Mouse (Mus musculus) spleen, adult 2 months (tissue): ENCODE measurements around the gene Calm2.

Experiments used
- CTCF ChIP-seq: fragments of 200-500 bp; IDR thresholded peaks from 2 replicates; pipeline ENCODE4 v1.5.1; 2011; ENCODE audit warnings: mild to moderate bottlenecking, inconsistent platforms; ENCODE audit not compliant: insufficient read depth, insufficient read length, insufficient replicate concordance; ENCODE audit errors: extremely low read depth
- POLR2A ChIP-seq: fragments of 200-500 bp; IDR thresholded peaks from 2 replicates; pipeline ENCODE4 v1.6.1; 2011; ENCODE audit warnings: low read depth, low read length, inconsistent platforms

DNA sequence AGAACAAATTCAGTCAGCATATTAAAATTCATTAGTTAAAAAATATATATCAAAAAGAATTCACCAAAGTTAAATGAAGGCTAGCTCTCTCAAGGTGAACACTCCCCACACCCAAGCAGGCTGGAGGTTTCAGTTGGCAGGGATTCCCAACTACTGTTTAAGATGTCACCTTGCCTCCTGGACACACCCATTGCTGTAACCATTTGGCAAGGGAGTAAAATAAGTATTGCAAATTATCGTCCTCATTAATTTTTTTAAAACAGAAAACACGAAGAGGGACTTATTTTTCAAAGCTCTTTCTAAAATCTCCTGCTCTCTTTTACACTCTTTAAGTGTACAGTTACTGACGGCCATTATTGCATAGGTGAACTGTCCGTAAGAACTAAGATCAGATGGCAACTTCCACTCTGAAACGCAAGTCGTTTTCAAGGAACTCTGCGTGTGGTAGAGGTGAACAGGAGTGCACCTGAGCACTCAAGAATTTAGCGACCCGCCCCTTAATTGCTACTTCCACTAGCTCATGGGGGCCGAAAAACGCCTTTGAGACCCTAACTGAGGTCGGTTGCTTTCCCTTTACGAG lies 1.3 kb downstream of the Calm2 start:
- no peak for TF ChIP-seq POLR2A
- no peak for TF ChIP-seq CTCF
